Mouse (Mus musculus): Measurements from ENCODE around the gene Noc2l.

Gene Noc2l

DNA sequence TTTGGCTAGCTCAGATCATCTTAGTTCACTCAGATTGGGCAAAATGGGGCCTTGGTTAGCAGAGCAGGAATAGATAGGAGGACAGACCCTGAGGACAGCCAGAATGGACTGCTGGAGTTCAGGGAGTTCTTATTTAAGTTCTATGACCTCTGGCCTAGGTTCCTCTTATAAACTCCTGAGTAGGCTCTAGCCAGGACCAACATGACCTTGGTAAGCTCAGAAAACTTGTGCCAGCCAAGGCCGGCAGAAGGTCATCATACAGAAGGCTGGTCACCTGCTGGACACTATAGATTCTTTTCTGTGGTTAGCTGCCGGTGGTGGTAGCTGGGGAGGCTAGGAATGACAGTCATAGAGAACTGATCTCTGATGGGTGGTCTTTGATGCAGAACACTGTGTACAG lies 19.6 kb upstream of the Noc2l start:
- DNase-seq (ENCODE audit: extremely low spot score), result no peak

DNA sequence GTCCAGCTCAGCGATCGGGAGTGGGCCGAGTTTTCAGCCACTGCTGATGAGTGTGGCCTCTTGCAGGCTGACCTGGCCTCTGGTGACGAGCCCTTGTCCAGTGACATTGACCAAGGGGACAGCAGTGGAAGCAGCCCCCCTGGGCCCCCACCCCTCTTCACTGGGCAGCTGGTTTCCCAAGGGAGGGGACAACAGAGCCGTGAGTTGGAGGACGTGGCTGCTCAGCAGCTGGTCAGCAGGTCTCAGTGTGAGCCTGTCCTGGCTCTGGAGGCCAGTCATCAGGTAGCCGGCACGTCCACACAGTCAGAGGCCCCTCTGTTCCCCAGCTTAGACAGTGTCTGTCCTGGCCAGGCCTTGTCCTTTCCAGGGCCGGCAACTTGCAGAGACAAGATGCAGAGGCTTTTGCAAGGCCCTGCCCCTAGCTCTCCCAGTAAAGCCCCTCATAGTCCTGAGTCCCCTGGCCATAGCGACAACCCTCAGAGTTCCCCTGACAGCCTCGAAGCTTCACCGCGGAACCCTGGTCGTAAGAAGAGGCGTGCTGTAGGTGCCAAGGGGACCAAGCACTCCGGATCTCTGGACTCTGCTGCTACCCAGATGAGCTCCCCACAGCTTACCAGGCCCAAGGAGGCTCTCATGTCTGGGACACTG lies 18.7 kb upstream of the Noc2l start:
- DNase-seq (ENCODE audit: extremely low spot score), result no peak

DNA sequence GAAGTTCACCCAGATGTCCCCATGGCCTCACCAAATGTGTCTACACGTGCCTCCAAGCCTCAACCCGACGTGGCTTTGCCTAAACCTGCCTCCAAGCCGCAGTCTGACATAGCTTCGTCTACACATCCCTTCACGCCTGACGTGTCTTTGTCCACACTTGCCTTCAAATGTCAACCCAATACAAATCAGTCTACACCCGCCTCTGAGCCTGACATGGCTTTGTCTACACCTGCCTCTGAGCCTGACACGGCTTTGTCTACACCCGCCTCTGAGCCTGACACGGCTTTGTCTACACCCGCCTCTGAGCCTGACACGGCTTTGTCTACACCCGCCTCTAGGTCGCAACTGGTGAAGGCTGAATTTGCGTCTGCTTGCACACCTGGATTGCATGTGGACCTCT lies 18.0 kb upstream of the Noc2l start:
- DNase-seq (ENCODE audit: extremely low spot score), result no peak

DNA sequence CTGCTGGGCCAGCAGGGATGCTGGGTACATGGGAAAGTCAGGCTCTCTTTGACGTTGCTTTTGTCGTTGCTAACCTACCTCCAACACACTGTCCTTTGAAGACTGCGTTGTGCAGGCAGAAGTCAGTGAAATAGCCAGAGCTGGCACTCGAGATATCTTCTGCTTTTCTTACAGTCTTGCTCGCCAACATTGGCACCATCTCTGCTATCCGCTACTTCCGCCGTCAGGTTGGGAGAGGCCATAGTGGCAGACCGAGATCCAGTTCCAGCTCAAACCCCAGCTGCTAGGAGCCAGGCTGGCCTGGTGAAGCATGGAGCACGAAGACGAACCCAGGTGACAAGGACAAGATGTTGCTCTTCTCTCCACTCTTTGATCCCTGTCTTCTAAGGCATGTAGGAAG lies 15.9 kb upstream of the Noc2l start:
- no peak for DNase-seq (ENCODE audit: extremely low spot score)

DNA sequence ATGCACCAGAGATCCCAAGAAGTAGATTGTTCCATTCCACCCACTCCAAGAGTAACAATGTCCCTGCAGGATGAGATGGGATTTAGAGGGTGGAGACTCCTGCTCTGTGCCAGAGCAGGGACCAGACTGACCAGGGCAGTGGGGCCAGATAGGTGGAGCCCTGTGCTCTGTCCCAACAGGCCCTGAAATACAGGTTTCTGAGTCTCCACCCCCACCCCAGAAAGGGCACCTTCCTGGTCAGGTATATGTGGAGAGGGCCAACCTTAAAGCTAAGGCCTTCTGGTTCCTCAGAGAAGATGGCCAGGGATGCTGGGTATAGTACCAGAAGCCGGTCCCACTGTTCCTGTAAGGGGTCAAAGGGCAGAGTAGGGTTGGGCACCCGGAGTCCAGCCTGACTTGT lies 11.5 kb upstream of the Noc2l start:
- DNase-seq (ENCODE audit: extremely low spot score), result no peak

DNA sequence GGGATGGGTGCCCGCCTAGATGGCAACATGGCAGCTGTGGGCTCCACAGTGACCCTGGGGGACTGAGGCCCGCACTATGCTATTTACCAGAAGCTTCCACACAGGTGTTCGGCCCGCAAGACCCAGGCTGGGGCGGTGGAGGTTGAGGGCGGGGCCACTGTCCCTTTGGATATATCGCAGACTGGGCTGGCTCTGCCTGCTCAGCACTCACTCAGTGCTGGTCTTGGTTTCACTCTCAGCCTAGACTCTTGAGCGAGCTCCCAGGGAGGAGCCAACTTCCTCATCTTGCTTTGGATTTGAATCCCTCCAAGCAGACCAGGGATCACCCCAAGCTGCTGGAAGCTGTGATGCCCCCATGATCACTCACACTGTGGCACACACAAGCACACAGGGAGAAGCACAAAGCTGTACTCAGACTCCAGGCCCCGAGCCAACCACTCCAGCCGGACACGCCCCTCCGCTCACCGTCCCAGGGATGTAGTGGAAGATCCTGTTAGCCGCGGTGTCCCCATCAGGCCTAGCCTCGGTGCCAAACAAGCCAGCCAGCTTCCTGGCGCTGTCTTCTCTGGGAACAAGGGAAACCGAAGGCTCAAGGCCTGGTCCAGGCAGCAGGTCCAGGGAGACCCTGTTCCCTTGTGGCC lies 7.9 kb upstream of the Noc2l start:
- DNase-seq (ENCODE audit: extremely low spot score), result no peak

DNA sequence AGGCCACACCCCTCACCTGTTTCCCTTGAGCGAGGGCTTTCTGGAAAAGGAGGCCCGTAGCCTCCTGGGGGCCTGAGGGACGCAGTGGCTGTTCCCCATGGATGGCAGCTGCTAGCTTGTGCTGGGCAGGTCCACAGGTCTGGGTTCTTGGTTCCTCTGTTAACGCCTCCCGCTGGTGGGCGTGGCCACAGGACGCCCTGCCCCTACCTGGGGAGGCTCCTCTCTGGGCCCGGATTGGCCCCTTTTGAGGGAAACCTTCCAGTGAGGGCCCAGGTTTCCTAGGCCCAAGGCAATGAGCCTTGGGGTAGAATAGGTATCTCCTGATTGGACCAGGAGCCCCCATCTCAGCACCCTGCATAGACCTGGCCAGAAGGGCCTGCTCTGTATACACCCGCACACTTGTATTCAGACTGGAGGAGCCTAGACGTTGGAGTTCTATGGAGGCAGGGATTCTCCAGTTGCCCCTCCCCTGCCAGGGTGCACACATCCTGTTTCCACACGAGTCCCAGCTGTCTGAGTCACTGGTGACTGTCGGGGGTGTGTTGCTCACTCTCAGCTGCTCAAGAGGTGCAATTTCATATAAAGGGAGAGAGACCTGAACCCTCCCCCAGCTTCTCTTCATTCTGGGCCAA lies 7.3 kb upstream of the Noc2l start:
- DNase-seq (ENCODE audit: extremely low spot score), result no peak

DNA sequence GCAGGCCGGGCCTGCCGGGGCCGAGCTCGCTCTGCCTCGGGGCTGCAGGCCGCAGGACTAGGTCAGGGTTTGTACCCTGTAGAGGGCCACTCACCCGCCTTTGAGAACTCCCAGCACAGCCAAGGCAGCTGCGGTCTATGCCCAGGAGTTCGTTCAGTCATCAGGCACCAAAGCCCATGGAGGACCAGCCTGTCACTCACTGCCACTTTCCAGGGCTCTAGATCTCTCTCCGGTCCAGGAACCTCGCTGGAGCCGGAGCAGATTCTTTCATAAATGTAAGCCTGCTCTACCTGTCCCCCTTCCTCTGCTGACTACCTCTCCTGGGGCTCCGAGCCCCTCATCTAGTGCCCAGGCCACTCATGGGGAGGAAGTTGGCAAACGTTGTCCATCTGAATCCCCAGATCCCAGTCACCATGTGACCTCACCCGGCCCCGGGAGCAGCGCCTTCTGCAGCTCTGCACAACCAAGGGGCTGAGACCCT lies 1.7 kb upstream of the Noc2l start:
- DNase-seq (ENCODE audit: extremely low spot score), result peak; percentile 51

DNA sequence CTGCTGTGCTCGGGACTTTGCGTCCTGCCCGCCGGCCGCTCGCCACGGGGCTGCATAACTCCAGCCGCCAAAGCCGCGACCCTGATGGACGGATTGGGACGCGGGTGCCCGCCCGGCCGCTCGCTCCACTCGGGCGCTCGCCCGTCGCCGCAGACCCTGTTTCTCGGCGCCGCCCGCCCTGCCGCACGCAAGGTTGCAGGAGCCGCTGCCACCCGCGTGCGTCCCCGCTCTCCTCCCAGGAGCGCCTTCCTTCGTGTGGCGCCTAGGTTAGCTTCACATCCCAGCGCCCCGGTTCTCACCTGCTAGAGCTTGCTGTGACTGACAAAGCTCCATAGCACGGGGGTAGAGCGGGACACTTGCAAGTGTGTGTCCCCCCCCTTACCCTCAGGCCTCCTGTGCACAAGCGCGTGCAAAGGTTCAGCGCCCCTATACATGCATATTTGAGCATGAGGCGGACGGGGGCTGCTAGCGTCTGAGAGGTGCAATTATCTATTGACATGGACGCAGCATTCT lies 1.1 kb upstream of the Noc2l start, which contains the start of gene Plekhn1:
TSS of gene Plekhn1 (minus strand) at position 157 of the 513 bp plus-strand sequence.
- DNase-seq (ENCODE audit: extremely low spot score), result peak; percentile 83

DNA sequence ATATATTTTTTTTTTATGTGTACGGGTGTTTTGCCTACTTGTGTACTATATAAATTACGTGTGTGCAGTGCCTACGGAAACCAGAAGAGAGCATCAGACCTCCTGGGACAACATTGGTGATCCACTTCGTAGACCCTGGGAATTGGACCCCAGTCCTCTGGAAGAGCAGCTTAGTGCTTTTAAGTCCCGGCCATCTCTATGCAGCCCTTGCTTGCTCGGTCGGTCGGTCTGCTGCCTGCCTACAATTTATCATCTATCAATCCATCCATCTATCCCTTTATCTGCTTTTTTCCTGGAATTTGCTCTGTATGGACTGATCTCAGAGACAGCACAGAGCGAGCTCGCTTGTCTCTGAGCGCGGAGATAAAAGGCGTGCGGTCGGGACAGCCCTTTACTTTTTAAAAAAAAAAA lies 445 bp upstream of the Noc2l start:
- no peak for DNase-seq (ENCODE audit: extremely low spot score)

DNA sequence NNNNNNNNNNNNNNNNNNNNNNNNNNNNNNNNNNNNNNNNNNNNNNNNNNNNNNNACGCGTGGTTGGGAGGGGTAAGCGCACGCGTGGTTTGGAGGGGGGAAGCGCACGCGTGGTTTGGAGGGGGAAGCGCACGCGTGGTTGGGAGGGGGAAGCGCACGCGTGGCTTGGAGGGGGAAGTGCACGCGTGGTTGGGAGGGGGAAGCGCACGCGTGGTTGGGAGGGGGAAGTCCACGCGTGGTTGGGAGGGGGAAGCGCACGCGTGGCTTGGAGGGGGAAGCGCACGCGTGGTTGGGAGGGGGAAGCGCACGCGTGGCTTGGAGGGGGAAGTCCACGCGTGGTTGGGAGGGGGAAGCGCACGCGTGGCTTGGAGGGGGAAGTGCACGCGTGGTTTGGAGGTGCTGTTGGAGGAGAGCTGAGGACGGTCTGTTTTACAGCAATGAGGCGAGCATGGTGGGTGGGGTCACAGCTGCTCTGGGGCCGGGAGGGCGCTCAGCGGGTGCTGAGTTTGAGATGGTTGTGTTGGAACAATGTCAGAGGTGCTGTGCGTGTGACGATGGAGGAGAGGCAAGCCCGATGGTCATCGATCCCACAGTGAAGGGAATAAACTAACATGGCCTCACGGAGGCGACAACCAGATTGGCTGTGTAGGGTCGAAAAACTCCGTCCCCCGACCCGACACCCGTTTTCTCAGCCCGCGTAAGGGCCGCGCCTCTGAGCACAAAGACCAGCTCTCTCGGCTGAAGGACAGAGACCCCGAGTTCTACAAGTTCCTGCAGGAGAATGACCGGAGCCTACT lies 1.0 kb downstream of the Noc2l start:
- DNase-seq (ENCODE audit: extremely low spot score), result peak; percentile 47

DNA sequence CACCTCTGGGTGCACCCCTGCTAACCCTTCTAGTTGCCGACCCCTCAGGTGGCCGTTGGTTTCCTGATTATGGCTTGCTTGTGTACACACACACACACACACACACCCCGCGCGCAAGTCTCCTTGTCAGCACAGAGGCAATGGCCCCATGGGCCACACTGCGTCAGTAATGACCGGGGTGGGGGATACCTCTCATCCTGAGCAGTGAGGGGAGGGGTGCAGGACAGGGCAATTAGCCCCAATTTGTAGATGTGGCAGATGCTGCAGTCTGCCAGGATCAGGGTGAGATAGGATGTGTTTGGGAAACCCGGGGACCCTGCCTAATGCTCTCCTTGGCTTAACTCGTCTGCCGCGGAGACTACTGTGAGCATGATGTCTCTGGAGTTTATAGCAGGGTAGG lies 13.8 kb downstream of the Noc2l start:
- no peak for DNase-seq (ENCODE audit: extremely low spot score)

DNA sequence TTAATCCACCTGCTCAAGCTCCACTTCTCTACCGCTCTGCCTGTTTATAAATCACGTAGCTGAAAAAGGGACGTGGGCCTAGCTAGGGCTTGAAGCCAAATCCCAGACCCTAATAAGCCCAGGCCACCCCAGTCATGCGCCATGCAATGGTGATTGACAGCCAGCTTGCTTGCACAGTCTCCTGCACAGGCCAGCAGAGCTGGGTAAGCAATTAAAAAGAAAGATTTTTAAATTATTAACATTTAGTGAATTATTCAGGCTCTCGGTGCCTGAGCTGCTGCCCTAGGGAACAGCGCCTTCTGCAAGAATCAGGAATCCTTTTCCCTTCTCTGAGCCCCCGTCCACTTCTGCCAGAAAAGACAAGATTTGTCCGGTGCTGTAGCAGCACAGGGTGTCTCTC lies 15.3 kb downstream of the Noc2l start:
- DNase-seq (ENCODE audit: extremely low spot score), result no peak

DNA sequence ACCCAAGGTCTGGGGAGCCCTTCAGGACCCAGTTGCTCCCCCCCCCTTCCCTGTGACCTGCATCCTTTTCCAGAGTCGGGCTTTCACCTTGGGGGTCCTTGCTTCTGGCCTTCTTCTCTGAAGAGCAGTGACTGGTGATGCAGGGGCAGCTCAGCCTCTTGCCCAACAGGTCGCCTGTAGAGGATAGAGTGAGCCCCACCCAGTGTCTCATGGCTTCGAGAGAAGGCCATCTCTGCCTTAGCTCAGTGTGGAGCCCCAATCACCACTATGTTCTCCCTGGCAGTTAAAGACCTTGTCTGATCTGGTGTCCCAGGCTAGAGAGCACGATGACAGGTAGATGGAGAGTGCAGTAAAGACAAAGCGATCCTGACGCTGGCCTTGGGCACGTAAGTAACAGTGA lies 16.3 kb downstream of the Noc2l start:
- DNase-seq (ENCODE audit: extremely low spot score), result no peak

DNA sequence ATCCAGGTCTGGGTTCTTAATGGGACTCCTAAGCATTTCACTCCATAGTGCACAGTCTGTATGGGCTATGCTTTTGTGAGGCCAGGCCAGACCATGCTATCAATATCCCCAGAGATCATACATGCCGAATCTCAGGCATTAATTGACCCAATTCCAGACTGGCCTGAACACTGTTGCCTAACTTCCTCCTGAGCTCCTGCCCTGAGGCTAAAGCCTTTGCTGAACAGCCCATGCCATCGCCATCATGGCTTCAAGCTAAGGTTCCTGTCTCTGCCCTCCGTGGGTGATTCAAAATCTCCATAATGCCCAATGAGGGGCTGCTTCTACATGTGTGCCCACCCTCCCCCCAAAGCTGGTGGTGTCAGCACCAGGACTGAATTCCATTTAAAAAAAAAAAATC lies 16.8 kb downstream of the Noc2l start:
- no peak for DNase-seq (ENCODE audit: extremely low spot score)

DNA sequence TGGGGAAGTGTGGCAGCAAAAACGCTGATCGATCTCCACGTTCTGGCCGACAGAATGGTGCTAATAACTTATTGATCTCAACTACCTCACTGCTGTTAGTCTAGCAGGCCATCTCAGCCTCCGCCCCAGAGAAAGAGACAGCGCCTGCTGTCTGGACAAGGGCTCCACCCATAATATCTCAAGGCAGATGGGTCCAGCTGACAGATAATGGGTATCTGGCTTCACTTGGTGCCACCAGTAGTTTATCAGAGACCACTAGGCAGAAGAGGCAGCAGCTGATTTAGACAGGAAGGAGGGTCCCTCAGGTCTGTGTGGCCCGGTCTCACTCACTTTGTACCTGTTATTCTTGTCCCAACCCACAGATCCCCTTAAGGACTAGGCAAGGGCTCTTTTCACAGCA lies 17.2 kb downstream of the Noc2l start:
- DNase-seq (ENCODE audit: extremely low spot score), result no peak

DNA sequence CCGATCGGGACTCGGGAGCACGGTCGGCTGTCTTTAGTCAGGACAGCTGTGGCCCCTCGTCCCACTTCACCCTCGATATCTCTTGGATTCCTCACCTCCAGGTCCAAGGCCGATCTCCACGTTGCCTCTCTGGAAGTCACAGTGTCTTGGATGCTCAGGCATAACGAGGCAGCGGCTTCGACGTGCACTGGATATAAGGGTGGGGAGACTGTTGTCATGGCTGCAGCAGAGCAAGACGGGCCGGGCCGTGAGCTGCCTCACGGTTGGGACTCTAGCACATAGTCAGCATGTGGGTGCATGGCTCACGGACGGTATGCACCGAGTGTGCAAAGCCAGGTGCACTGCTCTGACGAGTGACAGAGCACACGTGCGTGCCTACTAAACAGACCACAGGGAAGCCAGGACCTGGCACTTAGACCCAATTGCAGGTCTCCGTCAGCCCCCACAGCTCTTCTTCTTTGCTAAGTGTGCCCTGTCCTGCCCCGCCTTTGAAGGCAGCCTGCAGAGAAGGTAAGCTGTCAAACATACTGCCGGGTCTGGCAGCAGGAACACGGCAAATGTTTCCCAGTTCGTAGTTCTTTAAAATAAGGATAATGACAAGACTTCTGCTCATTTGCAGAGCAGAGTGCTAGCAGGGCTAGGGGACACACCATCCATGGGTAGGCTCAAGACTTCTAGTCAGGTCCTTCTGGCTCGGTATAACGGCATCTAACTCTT lies 18.7 kb downstream of the Noc2l start:
- peak; percentile 30 for DNase-seq (ENCODE audit: extremely low spot score)

DNA sequence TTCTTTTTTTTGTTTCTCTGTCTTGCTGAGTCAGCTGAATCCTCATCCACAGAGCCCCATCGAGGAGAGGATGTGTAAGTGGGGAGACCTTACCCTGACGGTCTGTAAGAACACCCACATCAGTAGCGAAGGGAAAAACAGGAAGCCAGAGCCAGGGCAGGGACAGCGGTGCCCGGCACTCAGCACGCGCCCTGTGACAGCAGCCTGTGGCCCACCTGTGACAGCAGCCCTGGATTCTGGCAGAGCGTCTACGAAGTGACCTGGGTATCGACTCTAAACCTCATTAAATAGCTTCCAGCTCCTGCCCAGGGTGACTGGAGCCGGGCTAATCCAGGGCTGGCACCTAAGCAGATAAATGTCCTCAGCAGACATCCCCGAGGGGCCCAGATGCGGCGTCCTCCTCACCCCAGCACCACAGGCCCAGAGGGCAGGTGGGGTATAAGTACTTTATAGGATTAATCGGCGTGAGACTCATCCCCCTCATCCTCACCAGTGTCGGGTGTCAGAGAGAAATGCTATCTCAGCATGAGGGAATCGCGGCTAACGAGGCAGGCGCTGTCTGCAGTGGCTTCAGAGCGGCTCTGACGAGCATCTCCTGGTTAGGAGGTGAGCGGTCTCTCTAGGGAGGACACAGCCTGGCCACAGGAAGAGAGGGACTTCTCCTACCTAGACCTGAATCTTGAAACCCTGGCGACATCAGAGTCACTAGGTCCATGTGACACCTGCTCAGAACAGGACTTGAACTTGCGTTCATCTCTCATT lies 19.4 kb downstream of the Noc2l start, which contains the start of gene Samd11:
TSS of gene Samd11 (minus strand) at position 580 of the 762 bp plus-strand sequence.
- peak; percentile 27 for DNase-seq (ENCODE audit: extremely low spot score)
